Mouse (Mus musculus) small intestine, adult 2 months (tissue): Measurements from ENCODE around the gene Exosc3.

Source experiments
- CTCF ChIP-seq: fragments of 200-500 bp; IDR thresholded peaks from 2 replicates; pipeline ENCODE4 v1.5.1; 2012; ENCODE audit warnings: low read depth, mild to moderate bottlenecking, control low read depth, inconsistent platforms, low read length, moderate library complexity, mixed read lengths; ENCODE audit not compliant: insufficient replicate concordance, insufficient read length; ENCODE audit errors: extremely low read depth
- POLR2A ChIP-seq: fragments of 200-500 bp; IDR thresholded peaks from 2 replicates; pipeline ENCODE4 v1.6.1; 2012; ENCODE audit warnings: low read depth, mild to moderate bottlenecking, control low read depth, inconsistent platforms, low read length, moderate library complexity

- TF ChIP-seq CTCF, result no peak
- no peak for TF ChIP-seq POLR2A
These were observed 45.6 kb downstream of the Exosc3 start, which contains the start of gene Trmt10b for GRCm38 (mm10) chr4:45296662-45297564.
